Mouse (Mus musculus): ENCODE data around the gene Sae1.

DNA sequence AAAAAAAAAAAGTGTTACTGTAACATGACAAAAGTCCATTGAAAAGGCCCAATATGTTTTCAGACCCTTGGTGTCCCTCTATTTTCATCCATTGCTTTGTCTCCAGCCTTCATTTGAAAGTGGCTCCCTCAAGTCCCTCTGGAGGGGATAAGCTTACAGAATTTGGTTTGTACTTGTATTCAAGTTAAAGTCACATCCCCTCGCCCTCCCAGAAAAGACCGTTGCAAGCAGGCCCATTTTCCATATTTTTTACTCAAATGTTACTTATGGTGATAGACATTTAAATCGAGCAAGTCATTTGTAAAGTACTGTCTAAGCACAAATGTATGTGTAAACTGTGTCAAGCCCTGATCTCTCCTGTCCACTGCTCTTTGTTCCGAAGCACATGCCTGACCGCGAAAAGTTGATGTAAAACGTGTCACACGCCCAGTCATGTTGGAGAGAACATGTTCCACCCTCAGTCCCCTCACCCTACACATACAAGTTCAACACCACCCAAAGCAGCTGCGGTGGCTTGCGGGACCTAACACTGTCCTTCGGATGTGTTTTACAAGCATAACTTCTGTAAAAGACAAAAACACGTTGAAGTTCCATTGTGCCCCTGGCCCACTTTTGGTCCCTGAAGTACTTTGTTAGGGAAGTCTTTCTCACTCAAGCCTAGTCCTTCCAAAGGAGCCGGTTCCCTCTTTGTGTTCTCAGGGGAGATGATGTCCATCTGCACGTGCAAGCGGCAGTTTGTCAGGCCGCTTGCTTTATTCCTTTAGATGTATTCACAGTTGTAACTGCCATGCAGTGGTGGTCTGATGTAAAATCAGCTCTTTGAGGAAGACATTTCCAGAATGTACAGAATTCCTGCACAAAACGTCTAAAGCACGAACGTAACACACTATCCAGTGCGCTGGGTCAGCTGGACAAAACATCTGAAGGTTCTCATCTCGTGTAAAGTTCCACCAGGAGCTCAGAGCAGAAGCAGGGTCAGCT lies 15.7 kb upstream of the Sae1 start:
- TF ChIP-seq MAX (IDR thresholded peaks at IDR 0.05; ENCODE audit: low read depth) (peak; percentile 30), POLR2A (IDR thresholded peaks at IDR 0.05; ENCODE audit: insufficient read length, low read depth) (peak; percentile 49)
